Mouse (Mus musculus) thymus, postnatal 25 days (tissue): ENCODE results near the gene Cdk14.

Experiments used
- DNase-seq: peaks from one replicate; pipeline ENCODE4 v3.0.0; 2022

Cdk14 gene

DNA sequence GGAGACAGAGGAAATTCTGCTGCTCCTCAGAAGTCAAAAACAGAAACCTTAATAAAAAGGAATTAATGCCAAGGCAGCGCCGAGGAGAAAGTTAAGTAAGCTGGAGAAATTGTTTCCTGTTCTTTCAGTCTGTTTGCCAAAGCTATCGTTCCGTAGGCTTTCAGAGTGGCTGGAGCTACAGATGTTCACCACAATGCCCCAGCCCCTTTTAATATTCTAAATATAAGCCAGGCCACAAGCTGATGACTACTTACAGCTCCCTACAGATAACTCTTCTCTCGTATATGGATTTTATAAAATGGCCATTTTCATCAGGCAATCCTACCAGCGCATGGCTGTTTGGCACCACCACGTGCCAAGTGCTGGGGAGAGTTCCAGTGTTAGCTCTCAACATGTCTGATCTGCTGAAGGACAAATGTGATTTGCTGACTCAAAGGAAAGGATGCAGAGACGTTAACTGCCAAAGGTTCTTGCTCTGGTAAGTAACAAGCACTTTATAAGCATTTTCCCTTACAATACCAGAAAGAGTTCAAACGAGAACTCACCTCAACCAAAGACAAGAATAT is 106.8 kb downstream of the Cdk14 start:
- DNase-seq: no peak

- no peak for DNase-seq
Observed at GRCm38 (mm10) chr5:5305286-5305685, 114.8 kb downstream of the Cdk14 start.

DNA sequence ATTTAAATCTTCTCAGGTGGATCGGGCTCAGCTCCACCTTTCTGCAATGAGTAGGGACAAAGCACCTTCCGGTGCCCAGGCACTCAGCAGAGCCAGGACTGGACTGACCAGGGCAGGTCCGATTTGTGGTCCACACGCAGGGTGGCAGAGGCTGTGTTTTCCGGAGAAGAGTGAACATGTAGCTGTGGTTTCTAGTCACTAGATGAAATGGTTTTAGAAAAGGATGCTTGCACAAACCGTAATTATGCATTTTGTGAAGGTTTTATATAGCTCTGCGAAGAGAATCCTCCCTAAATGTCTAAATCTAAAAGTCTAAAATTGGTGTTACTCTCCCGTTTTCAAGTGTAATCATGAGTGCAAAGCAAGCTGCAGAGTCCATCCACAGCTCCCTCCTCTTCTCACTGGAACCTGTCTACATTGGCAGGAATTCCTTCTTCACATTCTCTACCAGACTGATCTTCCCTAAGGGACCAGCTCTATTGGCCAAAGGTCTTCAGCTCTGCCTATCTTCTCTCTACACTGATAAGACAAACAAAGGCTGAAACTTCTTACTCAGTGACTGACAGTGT is 116.9 kb downstream of the Cdk14 start:
- no peak for DNase-seq

DNA sequence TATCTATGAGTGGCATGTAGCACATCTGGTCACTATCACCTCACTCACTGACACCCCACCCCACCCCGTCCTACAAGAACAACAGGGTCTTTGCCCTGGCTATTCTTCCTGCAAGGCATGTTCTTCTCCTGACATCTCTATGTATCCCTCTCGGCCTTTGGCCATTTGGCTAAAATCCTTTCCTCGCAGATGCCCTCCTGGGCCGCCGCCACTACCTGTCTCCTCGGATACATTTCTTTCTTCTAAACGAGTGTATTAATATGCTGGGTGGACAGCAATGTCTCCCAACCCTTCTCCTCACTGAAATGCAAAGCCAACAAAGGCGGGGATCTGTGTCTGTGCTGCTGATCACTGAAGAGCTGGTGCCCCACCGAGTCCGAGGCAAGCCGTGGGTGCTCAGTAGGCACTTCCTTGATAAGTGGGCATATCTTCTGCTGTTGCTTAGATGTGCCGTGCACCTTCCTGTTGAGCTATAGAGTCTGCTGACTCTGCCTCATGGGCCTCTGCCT is 118.5 kb downstream of the Cdk14 start:
- no peak for DNase-seq

DNA sequence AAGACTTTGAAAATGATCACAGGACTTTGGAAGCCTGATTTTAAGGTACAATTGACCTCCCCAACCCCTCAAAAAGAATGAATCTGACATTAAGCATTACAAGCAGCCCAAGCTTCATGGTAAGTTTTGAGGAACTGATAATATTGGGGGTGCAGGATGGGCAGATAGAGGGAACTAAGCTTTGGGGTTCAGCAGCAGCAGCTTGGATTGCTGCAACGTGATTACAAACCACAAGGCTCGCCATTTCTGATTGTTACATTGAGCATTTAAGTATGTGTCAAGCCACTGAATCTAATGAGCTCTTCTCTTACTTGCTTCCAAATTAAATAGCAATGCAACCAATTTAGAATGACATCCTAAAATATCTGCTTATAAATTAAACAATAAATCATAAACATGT is 119.1 kb downstream of the Cdk14 start:
- DNase-seq: no peak

GRCm38 (mm10) chr5:5300290-5300689 is 119.8 kb downstream of the Cdk14 start:
- DNase-seq: no peak

- DNase-seq: no peak
Observed at GRCm38 (mm10) chr5:5297222-5297621, 122.9 kb downstream of the Cdk14 start.

DNA sequence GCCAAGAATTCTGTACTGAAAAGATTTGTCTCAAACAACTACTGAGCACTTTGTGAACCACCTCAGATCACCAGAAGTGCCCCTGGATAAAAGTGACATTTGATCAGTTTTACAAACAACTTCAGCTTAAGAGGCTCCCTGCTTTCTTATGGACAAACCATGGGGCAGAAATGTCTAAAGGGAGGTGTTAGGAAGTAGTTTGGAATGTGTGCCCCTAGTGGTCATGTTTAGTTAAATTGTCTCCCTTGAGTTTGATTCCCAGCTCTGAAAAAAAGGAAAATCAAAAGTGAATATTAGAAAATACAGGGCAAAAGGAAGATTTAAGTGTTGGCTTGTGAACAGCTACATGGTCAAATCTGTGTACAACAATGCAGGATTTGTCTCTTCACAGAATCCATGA is 123.3 kb downstream of the Cdk14 start:
- DNase-seq: no peak

- no peak for DNase-seq
Observed at GRCm38 (mm10) chr5:5292830-5293542, 127.1 kb downstream of the Cdk14 start.

GRCm38 (mm10) chr5:5291321-5291991 is 128.7 kb downstream of the Cdk14 start:
- DNase-seq: no peak

- no peak for DNase-seq
Observed at GRCm38 (mm10) chr5:5290714-5291113, 129.4 kb downstream of the Cdk14 start.

GRCm38 (mm10) chr5:5285876-5286275 is 134.2 kb downstream of the Cdk14 start:
- DNase-seq: no peak

DNA sequence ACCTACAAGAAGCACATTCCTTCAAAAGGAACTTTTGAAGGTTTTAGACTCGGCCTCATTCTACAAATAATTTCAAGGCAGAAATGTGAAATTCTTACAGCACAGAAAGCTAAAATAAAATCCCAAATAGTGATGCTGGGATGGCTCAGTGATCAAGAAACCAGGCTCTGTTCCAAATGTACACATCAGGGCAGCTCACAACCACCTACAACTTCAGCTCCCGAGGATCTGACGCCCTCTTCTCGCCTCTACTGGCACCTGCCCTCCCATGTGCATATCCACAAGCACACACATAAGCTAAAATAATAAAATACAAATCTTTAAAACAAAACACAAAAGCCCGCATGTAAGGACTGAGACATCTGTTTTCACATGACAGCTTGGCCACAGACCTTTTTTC is 135.6 kb downstream of the Cdk14 start:
- DNase-seq: no peak

DNA sequence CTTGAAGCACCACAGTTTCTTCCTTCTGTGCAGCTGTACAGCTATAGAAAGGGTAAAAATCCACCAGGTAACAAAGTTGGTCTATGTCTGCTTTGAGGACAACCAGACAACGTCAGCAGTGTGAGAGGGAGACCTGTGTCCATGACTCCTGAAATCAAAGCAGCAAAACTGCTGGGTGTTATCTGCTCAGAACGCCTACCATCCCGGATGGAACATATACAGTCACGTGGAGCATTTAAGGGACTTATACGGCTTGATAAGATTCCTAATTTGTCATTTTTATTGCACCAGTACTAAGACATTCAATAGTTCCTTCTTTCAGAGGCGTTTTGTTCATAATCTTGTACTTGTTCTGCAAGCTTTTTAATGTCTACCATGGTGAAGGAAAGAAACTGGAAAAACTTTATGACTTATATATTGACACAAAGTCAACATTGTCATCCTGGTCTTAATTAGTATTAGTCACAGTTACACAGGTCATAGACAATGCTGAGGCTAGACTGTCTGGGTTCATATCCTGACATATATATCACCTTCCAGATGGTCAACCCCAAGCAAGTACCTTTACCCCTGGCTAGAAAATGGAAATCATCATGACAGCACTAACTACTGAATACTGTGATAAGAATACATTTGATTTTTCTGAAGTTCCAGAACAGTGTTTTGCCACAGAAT is 136.2 kb downstream of the Cdk14 start:
- no peak for DNase-seq

DNA sequence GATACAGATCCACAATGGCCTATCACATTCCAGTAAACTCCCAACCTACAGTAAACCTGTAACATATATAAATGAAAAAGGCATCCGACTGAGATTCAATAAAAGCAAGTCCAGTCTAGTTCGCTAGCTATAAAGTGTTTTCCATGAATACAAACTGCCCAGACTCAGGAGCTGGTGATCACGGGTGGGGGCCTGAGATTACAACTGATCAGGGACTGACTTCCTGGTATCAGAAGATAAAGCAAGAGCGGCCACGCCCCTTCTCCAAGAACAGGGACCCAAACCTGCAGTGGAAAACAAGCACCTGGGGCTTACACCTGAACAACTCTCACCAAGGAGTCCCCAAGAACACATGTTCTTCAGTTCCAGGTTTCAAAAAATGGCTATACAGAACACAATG is 137.7 kb downstream of the Cdk14 start:
- no peak for DNase-seq

DNA sequence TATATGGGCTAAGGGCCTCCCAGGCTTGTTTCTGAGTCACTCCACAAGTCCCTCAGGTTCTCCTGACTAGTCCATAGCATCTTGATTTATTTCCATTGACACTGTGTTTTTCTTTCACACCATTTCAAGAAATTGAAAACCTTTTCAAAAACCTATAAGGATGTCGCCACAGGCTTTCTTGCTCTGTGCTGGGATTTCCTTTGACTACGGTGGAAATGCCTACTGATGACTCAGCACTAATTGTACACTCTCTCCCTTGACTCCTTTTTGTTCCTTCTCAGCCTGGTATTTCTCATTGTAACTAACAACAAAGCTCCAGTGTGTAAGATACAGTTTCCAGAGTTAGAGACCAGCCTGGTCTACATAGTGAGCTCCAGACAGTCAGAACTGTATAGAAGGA is 144.8 kb downstream of the Cdk14 start:
- DNase-seq: no peak

- no peak for DNase-seq
Observed at GRCm38 (mm10) chr5:5274318-5274717, 145.8 kb downstream of the Cdk14 start.

- no peak for DNase-seq
Observed at GRCm38 (mm10) chr5:5266787-5267126, 153.4 kb downstream of the Cdk14 start.

GRCm38 (mm10) chr5:5265861-5266786 is 154.0 kb downstream of the Cdk14 start:
- DNase-seq: no peak

- DNase-seq: no peak
Observed at GRCm38 (mm10) chr5:5265401-5265841, 154.7 kb downstream of the Cdk14 start.

DNA sequence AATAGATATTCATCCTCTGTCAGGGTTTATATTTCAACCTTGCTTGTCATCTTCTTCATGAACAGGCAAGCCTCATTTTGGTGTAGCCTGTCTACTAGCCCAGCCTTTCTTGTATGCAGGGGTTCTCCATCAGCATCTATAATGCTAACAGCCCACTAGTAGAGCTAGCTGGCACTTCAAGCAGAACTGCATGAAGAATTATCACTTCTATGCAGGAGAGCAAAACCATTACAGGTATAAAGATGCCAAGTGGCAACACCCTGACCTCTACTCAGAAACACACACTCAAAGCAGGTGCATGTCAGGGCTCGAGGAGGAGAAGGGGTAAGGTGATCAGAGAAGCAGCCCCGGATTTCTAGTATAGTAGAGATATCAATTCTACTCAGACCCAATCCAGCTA is 155.4 kb downstream of the Cdk14 start:
- no peak for DNase-seq

DNA sequence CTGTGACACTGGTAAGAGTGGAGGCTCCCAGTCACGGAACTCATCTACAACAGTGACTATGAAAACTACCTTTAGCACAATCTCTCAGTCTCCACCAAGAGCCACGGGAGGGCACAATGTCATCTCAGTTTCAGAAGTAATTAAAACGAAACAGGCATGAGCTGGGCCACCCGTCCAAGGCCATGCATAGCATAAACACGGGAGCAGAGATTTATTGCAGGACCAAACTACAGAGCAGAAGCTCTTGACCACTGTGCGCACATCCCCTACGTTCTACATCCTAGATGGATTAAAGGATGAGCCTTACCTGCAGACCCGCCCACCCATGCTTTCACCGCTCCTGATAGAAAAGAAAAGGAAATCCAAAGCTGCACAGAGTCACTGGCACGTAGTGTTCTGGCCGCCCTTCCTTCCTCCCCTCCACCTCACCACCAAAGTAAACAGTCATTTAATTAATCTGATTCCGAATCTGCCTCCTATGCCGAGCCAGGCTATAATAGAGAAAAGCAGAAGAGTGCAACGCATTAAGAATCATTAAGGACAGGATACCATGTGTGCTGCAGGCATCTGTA is 158.3 kb downstream of the Cdk14 start:
- no peak for DNase-seq
